Mouse (Mus musculus) C2C12 (cell line): Measurements from ENCODE around the gene Nectin2. TPM values are rescaled to one million over a fixed set of nuclear protein-coding genes. Genes with fewer than 3 reads are reported as not detected.

ENCODE experiments used
- H3K27me3 ChIP-seq: one replicate; pipeline ENCODE4 v1.6.1; 2011; ENCODE audit not compliant: control insufficient read depth, insufficient read depth, insufficient read length
- H3K36me3 ChIP-seq: one replicate; pipeline ENCODE4 v1.6.1; 2011; ENCODE audit not compliant: control insufficient read depth, insufficient read depth
- H3K4me3 ChIP-seq: one replicate; pipeline ENCODE4 v1.5.1; 2011; ENCODE audit warnings: mild to moderate bottlenecking, control low read depth; ENCODE audit not compliant: poor library complexity, insufficient read depth, severe bottlenecking
- H3K79me2 ChIP-seq: one replicate; pipeline ENCODE4 v1.6.1; 2011; ENCODE audit not compliant: control insufficient read depth, insufficient read depth
- H3K79me3 ChIP-seq: one replicate; pipeline ENCODE4 v1.6.1; 2011; ENCODE audit warnings: low read depth, control low read depth
- H3ac ChIP-seq: one replicate; pipeline ENCODE3; 2011; ENCODE audit warnings: low read depth; ENCODE audit not compliant: control insufficient read depth, insufficient read length
- CEBPB ChIP-seq: IDR thresholded peaks from one replicate; pipeline ENCODE4 v1.6.1; 2011; ENCODE audit warnings: low read depth, mild to moderate bottlenecking, control low read depth, moderate library complexity
- CTCF ChIP-seq: IDR thresholded peaks from one replicate; pipeline ENCODE4 v1.5.1; 2011; ENCODE audit not compliant: control insufficient read depth, insufficient read depth, insufficient read length
- FOSL1 ChIP-seq: IDR thresholded peaks from one replicate; pipeline ENCODE4 v1.8.0; 2011; ENCODE audit warnings: mild to moderate bottlenecking, low read length; ENCODE audit not compliant: poor library complexity, insufficient read depth, severe bottlenecking
- MAX ChIP-seq: IDR thresholded peaks from one replicate; pipeline ENCODE4 v1.6.1; 2011; ENCODE audit warnings: mild to moderate bottlenecking, control low read depth
- MYOD1 ChIP-seq: IDR thresholded peaks from one replicate; pipeline ENCODE4 v1.6.1; 2011; ENCODE audit warnings: low read depth; ENCODE audit not compliant: control insufficient read depth, insufficient read length
- MYOG ChIP-seq: IDR thresholded peaks from one replicate; pipeline ENCODE4 v1.6.1; 2011; ENCODE audit not compliant: control insufficient read depth, insufficient read length; ENCODE audit errors: extremely low read depth
- USF1 ChIP-seq: IDR thresholded peaks from one replicate; pipeline ENCODE4 v1.6.1; 2011; ENCODE audit warnings: low read depth, mild to moderate bottlenecking, control low read depth, moderate library complexity
- polyA plus RNA-seq: library from polyadenylated mRNA; unstranded; fragments of >200 nt; fragmentation: generic; extraction: Trizol; gene quantifications from one replicate; pipeline ENCODE4 v1.2.1, GENCODE M21; 2012; ENCODE audit warnings: missing spikeins

Nectin2 gene
- polyA plus RNA-seq, 1 experiment = 26.7 TPM

DNA sequence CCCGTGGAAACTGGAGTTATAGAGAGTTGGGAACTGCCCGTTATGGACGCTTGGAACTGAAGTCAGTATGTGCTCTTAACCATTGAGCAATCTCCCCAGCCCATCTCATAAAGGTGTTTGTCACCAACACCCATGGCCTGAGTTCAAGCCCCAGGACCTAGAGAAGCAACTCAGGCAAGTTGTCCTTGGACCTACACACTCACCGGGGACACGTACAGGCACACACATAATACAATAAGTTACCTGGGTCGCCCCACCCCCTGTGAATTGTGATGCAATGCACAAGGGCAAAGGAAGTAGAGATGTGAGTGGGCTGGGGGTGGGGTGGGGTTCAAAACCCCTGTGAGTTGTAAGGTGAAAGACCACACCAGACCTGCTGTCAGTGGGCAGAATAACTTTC lies 63.8 kb downstream of the Nectin2 start:
- Histone ChIP-seq H3ac (no peak overlapping the region), H3K79me2 (no peaks in the 10 kb centered on the region), H3K27me3 (peaks cover 13% of the 10 kb centered on the region), H3K4me3 (no peak overlapping the region), H3K36me3 (no peaks in the 10 kb centered on the region), H3K79me3 (no peaks in the 10 kb centered on the region)
- no peak for TF ChIP-seq FOSL1
- no peak for TF ChIP-seq CTCF
- no peak for TF ChIP-seq MYOG
- no peak for TF ChIP-seq USF1
- no peak for TF ChIP-seq MAX
- no peak for TF ChIP-seq CEBPB
- no peak for TF ChIP-seq MYOD1

DNA sequence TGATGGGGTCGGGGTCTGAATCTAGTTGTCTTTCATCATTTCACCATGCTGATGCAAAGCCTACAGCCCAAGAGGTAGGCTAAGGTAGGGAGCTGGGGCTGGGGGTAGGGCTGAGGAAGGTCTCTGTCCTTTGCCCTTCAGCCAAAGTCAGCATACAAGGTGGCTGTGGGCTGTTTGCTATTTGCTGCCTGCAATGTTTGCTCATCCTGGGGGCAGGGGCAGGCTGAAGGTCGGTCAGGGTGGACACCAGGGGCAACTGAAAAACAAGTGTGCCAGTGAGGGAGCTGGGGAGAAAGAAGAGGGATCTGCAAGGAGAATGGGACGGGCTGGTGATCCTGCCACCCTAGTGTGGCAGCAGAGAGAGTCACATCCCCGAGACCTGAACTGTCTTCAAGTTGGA lies 64.9 kb downstream of the Nectin2 start:
- no peak overlapping the region for H3ac ChIP-seq
- TF ChIP-seq MYOG = no peak
- TF ChIP-seq MYOD1 = no peak
- TF ChIP-seq CEBPB = no peak
- no peak for TF ChIP-seq FOSL1
- TF ChIP-seq USF1 = no peak
- TF ChIP-seq MAX = no peak
- no peak overlapping the region for H3K4me3 ChIP-seq
- no peaks in the 10 kb centered on the region for H3K79me2 ChIP-seq
- no peaks in the 10 kb centered on the region for H3K36me3 ChIP-seq
- H3K27me3 ChIP-seq = peaks cover 13% of the 10 kb centered on the region
- no peaks in the 10 kb centered on the region for H3K79me3 ChIP-seq

DNA sequence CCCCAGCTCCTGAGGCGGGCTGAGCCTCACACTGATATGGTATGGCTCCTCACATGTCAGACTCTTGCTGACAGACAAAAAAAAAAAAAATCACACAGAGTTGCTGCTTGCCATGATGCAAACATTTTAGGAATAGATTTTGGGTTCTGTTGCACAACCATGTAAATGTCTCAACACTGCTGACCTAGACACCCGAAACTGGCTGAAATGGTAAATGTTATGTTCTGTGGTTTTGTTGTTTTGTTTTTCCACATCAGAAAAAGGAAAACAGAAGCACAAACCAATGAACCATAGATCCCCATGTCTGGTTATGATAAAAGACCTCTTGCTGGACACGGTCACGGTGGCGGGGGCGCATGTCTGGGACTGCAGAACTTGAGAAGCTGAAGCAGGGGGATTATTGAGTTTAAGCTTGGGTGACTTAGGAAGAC lies 66.5 kb downstream of the Nectin2 start:
- Histone ChIP-seq H3ac (no peak overlapping the region), H3K36me3 (no peaks in the 10 kb centered on the region), H3K27me3 (peaks cover 12% of the 10 kb centered on the region), H3K79me2 (no peaks in the 10 kb centered on the region), H3K79me3 (no peaks in the 10 kb centered on the region), H3K4me3 (no peak overlapping the region)
- TF ChIP-seq CEBPB (no peak), MYOG (no peak), USF1 (no peak), CTCF (no peak), MYOD1 (no peak), MAX (no peak), FOSL1 (no peak)

DNA sequence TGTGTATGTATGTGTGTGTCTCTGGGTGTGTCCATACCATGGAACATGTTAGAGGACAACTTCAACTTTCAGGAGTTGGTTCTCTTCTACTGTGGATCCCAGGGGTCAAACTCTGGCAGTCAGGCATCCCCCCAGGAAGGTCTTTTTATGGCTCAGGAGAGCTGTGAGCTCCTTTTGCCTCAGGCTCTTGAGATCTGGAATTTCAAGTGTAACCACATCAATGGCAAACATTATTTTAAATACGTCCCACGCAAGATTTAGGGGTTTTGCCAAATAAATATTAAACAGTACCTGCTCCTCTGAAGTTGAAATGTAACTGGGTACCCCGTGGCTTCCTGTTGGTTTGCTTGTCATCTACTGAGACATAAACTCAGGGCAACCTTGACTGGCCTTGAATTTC lies 67.3 kb downstream of the Nectin2 start:
- Histone ChIP-seq H3ac (no peak overlapping the region), H3K27me3 (peaks cover 10% of the 10 kb centered on the region), H3K36me3 (no peaks in the 10 kb centered on the region), H3K4me3 (no peak overlapping the region), H3K79me2 (no peaks in the 10 kb centered on the region), H3K79me3 (no peaks in the 10 kb centered on the region)
- no peak for TF ChIP-seq MAX
- TF ChIP-seq USF1 = no peak
- no peak for TF ChIP-seq CEBPB
- TF ChIP-seq FOSL1 = no peak
- TF ChIP-seq CTCF = no peak
- TF ChIP-seq MYOG = no peak
- TF ChIP-seq MYOD1 = no peak

DNA sequence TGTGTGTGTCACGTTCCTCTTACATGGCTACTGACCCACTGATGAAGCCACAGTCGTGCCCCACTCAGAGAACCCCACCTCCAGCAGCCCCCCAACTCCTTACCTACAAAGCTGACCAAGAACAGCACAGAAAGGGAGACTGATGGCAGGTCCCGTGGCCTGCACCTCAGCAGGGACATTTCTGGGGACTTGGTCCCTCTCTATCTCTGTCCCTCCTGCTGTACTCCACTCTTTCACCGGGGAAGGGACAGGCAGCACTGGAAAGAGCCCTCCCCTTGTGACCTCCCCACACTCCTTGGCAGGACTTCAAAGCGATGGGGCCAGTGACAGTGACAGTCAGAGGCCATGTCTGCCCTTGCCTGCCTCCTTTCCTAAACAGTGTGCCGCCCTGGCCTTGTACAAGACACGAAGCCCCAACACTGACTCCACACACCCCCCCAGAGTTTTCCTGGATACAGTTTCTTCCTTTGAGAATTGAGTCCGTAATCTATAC lies 69.0 kb downstream of the Nectin2 start, which contains the start of the genes Gm44805 and Apoc4:
Gene Gm44805, minus strand, starts transcription at position 222 of the 493 bp plus-strand sequence.
Gene Apoc4, minus strand, starts transcription at position 278 of the 493 bp plus-strand sequence.
- Histone ChIP-seq H3K79me2 (no peaks in the 10 kb centered on the region), H3K27me3 (peaks cover 13% of the 10 kb centered on the region), H3K36me3 (no peaks in the 10 kb centered on the region), H3K79me3 (no peaks in the 10 kb centered on the region), H3ac (no peak within 1 kb of the TSS), H3K4me3 (no peak within 1 kb of the TSS)
- TF ChIP-seq MYOG (no peak), MYOD1 (no peak), CEBPB (no peak), USF1 (no peak), MAX (no peak), CTCF (no peak), FOSL1 (no peak)

DNA sequence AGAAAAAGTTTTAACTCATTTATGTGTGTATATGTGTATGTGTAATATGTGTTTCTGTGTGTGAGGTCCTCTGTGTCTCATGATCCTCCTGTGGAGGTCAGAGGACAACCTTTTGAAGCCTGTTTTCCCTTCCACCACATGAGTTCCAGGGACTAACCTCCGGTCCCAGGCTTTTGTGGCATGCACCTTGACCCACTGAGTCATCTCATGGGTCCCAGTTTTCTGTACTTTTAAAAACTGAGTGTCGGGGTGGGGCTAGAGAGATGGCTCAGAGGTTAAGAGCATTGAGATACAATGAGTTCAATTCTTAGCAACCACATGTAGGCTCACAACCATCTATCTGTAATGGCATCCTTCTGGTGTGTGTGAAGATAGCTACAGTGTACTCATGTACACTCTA lies 69.6 kb downstream of the Nectin2 start:
- H3K27me3 ChIP-seq = peaks cover 12% of the 10 kb centered on the region
- H3K36me3 ChIP-seq = no peaks in the 10 kb centered on the region
- no peak for TF ChIP-seq FOSL1
- no peak for TF ChIP-seq CEBPB
- TF ChIP-seq CTCF = no peak

More for the DNA sequence above, 69.6 kb downstream of the Nectin2 start:
- Histone ChIP-seq H3K4me3 (no peak overlapping the region), H3K79me2 (no peaks in the 10 kb centered on the region), H3ac (no peak overlapping the region), H3K79me3 (no peaks in the 10 kb centered on the region)
